Mouse (Mus musculus): ENCODE measurements around the gene Olfr1394.

DNA sequence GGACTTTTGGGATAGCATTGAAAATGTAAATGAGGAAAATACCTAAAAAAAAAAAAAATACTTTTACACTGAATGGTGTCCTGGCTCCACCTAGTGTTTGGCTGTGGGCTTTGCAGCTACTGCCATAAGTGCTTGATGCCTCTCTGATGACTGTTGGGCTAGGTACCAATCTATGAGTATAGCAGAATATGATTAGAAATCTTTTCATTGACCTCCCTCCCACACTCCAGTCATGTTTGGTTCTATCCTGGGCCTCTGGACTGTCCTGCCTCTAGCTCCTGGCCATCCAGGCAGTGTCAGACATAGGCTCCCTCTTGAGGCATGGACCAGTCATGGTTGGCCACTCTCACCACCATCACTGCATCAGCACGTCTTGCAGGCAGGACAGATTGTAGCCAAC lies 45.3 kb upstream of the Olfr1394 start:
- peak; percentile 58 for TF ChIP-seq CTCF (IDR thresholded peaks at IDR 0.05; ENCODE audit: control insufficient read depth, insufficient read depth, low read length)
- TF ChIP-seq POLR2A (IDR thresholded peaks at IDR 0.05; ENCODE audit: borderline replicate concordance, control insufficient read depth, low read depth, low read length): no peak
